Mouse (Mus musculus) midbrain, embryonic 12.5 days (tissue): ENCODE results near the gene Gm45337. TPM values are rescaled to one million over a fixed set of nuclear protein-coding genes. Genes with fewer than 3 reads are reported as not detected.

Experiments used
- ATAC-seq: fragments of 200-750 bp; cut with Nextera tagmentation; 2 replicates; pipeline ENCODE4 v1.8.0; 2017; ENCODE audit warnings: low read depth, moderate TSS enrichment, moderate library complexity; ENCODE audit not compliant: low FRiP score
- H3K27ac ChIP-seq: fragments of 300-500 bp; sonication (generic); replicated peaks from 2 replicates; pipeline ENCODE4 v1.5.1; 2016; ENCODE audit warnings: mild to moderate bottlenecking
- H3K27me3 ChIP-seq: fragments of 300-500 bp; sonication (generic); 2 replicates; pipeline ENCODE4 v1.6.1; 2016; ENCODE audit warnings: mild to moderate bottlenecking
- H3K36me3 ChIP-seq: fragments of 300-500 bp; sonication (generic); 2 replicates; pipeline ENCODE4 v1.6.1; 2016
- H3K4me1 ChIP-seq: fragments of 300-500 bp; sonication (generic); 2 replicates; pipeline ENCODE4 v1.6.1; 2016
- H3K4me2 ChIP-seq: fragments of 300-500 bp; sonication (generic); replicated peaks from 2 replicates; pipeline ENCODE4 v1.6.1; 2016; ENCODE audit warnings: mild to moderate bottlenecking, moderate library complexity
- H3K4me3 ChIP-seq: fragments of 300-500 bp; sonication (generic); 2 replicates; pipeline ENCODE4 v1.5.1; 2016; ENCODE audit warnings: mild to moderate bottlenecking
- H3K9ac ChIP-seq: fragments of 300-500 bp; sonication (generic); replicated peaks from 2 replicates; pipeline ENCODE4 v1.6.1; 2016; ENCODE audit warnings: mild to moderate bottlenecking, moderate library complexity
- H3K9me3 ChIP-seq: fragments of 300-500 bp; sonication (generic); 2 replicates; pipeline ENCODE4 v1.6.1; 2016; ENCODE audit warnings: mild to moderate bottlenecking
- whole genome bisulfite sequencing: fragments of 180-500 bp; shearing (Covaris S2); methylation state at CpG from one replicate; pipeline ENCODE4 v1.1.7; 2016; 5-methylcytosine and 5-hydroxymethylcytosine counted together
- polyA plus RNA-seq: library from polyadenylated mRNA; unstranded; fragments of >200 nt; fragmentation: Nextera tagmentation; extraction: Ambion mirVana; gene quantifications from 2 replicates; pipeline ENCODE4 v1.2.1, GENCODE M21; 2016

Gm45337 gene
- polyA plus RNA-seq, 1 experiment from 2014 or later = not detected

- H3K4me2 ChIP-seq = peak within 1 kb of the TSS; percentile 84
- H3K9me3 ChIP-seq = no peaks in the 10 kb centered on the region
- H3K27ac ChIP-seq = peak within 1 kb of the TSS; percentile 92
- H3K27me3 ChIP-seq = peaks cover 37% of the 10 kb centered on the region
- peak; percentile 85 for ATAC-seq
- H3K36me3 ChIP-seq = no peaks in the 10 kb centered on the region
- peak within 1 kb of the TSS; percentile 88 for H3K4me3 ChIP-seq
- peaks cover 46% of the 10 kb centered on the region for H3K4me1 ChIP-seq
- H3K9ac ChIP-seq = peak within 1 kb of the TSS; percentile 93
- under 1% methylated on average over 57 of the region's 63 CpGs for WGBS
These were observed 49.0 kb downstream of the Gm45337 start, which contains the start of gene Dusp8 for GRCm38 (mm10) chr7:142095183-142095931. Dusp8 (minus strand) TSS chr7:142095843.

GRCm38 (mm10) chr7:142094301-142095143 lies 49.9 kb downstream of the Gm45337 start:
- under 1% methylated on average over 88 of the region's 89 CpGs for WGBS
- peak overlapping the region; percentile 93 for H3K9ac ChIP-seq
- ATAC-seq = peak; percentile 42
- peak overlapping the region; percentile 92 for H3K27ac ChIP-seq
- peaks cover 37% of the 10 kb centered on the region for H3K27me3 ChIP-seq
- no peaks in the 10 kb centered on the region for H3K9me3 ChIP-seq
- peaks cover 55% of the 10 kb centered on the region for H3K4me1 ChIP-seq
- peak overlapping the region; percentile 84 for H3K4me2 ChIP-seq
- peak overlapping the region; percentile 88 for H3K4me3 ChIP-seq
- H3K36me3 ChIP-seq = no peaks in the 10 kb centered on the region

DNA sequence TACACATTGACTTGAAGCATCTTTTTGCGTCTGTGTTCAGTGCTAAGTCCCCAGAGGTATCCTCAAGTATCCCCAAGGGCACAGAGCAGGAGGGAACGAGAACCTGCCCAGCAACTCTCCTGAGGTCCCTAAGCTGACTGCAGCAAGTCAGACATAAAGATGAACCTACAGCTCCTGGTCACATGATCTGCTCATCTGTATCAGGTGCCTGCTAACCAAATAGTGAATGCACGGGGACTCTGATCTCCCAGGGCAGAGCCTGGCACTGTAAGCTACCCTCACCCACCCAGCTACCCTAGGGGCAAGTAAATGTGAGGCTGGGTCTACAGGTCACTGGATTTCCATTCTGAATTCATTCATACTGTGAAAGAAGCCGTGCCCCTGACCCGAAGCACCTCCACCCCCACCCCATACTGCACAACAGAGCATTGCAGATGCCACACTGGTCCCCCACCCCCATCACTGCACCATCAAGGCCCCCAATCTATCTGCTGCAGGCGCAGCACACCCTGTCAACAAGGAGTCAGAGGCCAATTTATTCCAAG lies 50.6 kb downstream of the Gm45337 start:
- peaks cover 35% of the 10 kb centered on the region for H3K27me3 ChIP-seq
- peak overlapping the region; percentile 92 for H3K27ac ChIP-seq
- H3K4me1 ChIP-seq = peaks cover 62% of the 10 kb centered on the region
- WGBS = 21% methylated on average over 6 of the region's 6 CpGs
- H3K9me3 ChIP-seq = no peaks in the 10 kb centered on the region
- peak overlapping the region; percentile 88 for H3K4me3 ChIP-seq
- ATAC-seq = no peak
- H3K9ac ChIP-seq = peak overlapping the region; percentile 93
- H3K4me2 ChIP-seq = peak overlapping the region; percentile 84
- no peaks in the 10 kb centered on the region for H3K36me3 ChIP-seq

Other genes starting within 250 kb of the Gm45337 start
- gene Tollip, start 226.1 kb downstream of the Gm45337 start, polyA plus RNA-seq = 68.0 and 68.2 TPM in 2 replicates
- 20.5 and 22.9 TPM in 2 replicates for gene Brsk2, start 194.9 kb downstream of the Gm45337 start, polyA plus RNA-seq
- 50.6 and 50.9 TPM in 2 replicates for gene Mob2, start 83.5 kb downstream of the Gm45337 start, polyA plus RNA-seq
- gene Dusp8, start 48.8 kb downstream of the Gm45337 start, polyA plus RNA-seq = 41.5 and 44.3 TPM in 2 replicates
- gene Gm45618, start 23.9 kb downstream of the Gm45337 start, polyA plus RNA-seq = not detected in 2 replicates
- not detected in 2 replicates for gene Gm39115, start 8.6 kb downstream of the Gm45337 start, polyA plus RNA-seq
- gene Gm29735, start 12.5 kb upstream of the Gm45337 start, polyA plus RNA-seq = not detected in 2 replicates
- gene Gm4553, start 21.1 kb upstream of the Gm45337 start, polyA plus RNA-seq = not detected in 2 replicates
- gene Krtap5-2, start 31.4 kb upstream of the Gm45337 start, polyA plus RNA-seq = not detected in 2 replicates
- not detected in 2 replicates for gene Gm10153, start 45.8 kb upstream of the Gm45337 start, polyA plus RNA-seq
- gene Krtap5-3, start 56.8 kb upstream of the Gm45337 start, polyA plus RNA-seq = not detected in 2 replicates
- gene Gm7579, start 67.3 kb upstream of the Gm45337 start, polyA plus RNA-seq = not detected in 2 replicates
- not detected in 2 replicates for gene Krtap5-5, start 85.4 kb upstream of the Gm45337 start, polyA plus RNA-seq
- not detected in 2 replicates for gene Gm40460, start 96.5 kb upstream of the Gm45337 start, polyA plus RNA-seq
- gene Gm2431, start 113.7 kb upstream of the Gm45337 start, polyA plus RNA-seq = not detected in 2 replicates
- gene Gm4559, start 129.8 kb upstream of the Gm45337 start, polyA plus RNA-seq = not detected in 2 replicates
- gene Krtap5-1, start 152.5 kb upstream of the Gm45337 start, polyA plus RNA-seq = not detected in 2 replicates
- gene Krtap5-4, start 158.9 kb upstream of the Gm45337 start, polyA plus RNA-seq = not detected in 2 replicates
- gene Ifitm10, start 229.1 kb upstream of the Gm45337 start, polyA plus RNA-seq = 0.43 and 0.63 TPM in 2 replicates
- gene Gm49369, start 238.1 kb upstream of the Gm45337 start, polyA plus RNA-seq = 0.56 TPM in 1 of 2 replicates, not detected in the other
- 163 and 183 TPM in 2 replicates for gene Ctsd, start 243.4 kb upstream of the Gm45337 start, polyA plus RNA-seq